Comparison of ENCODE assay signal across 8 mouse cellular contexts in genomic region chr10:7680731-7681301, GRCm38 (mm10). TPM values are rescaled to one million over a fixed set of nuclear protein-coding genes. Genes with fewer than 3 reads are reported as not detected.
DNase-seq lines count a peak whose midpoint lies in the region; ATAC-seq and TF ChIP-seq lines count a peak whose summit lies in the region.

Gene Pcmt1, minus strand, starts transcription at chr10:7681136.
Gene Lats1, plus strand, starts transcription at chr10:7681214.

- under 1% methylated on average over 48 of the region's 65 CpGs for WGBS in lung, embryonic 14.5 days

- TF ChIP-seq RAD21 in MEL (IDR thresholded peaks at IDR 0.05; ENCODE audit: low read depth, low read length): no peak

- H3K79me2 ChIP-seq in MEL (ENCODE audit: control insufficient read depth, insufficient read depth, low read length, poor library complexity): peaks cover 72% of the 10 kb centered on the region

- peaks cover 16 to 45% of the 10 kb centered on the region in 2 experiments for H3K36me3 ChIP-seq in MEL (ENCODE audit: control insufficient read depth in 1 of 2, insufficient read depth in 2 of 2, low read length in 2 of 2)
- H3K36me3 ChIP-seq in lung, embryonic 14.5 days (ENCODE audit: insufficient read depth): peaks cover 45% of the 10 kb centered on the region

- peaks cover 6 to 17% of the 10 kb centered on the region in 2 experiments for H3K4me1 ChIP-seq in MEL (ENCODE audit: control insufficient read depth in 1 of 2, insufficient read depth in 2 of 2, low read length in 2 of 2)
- H3K4me1 ChIP-seq in lung, embryonic 14.5 days (ENCODE audit: insufficient read depth): peaks cover 13% of the 10 kb centered on the region

- DNase-seq in MEL (ENCODE audit: low read depth, low spot score): peak; percentile 80
- peak; percentile 84 for DNase-seq in cerebellum, adult 8-10 months
- peak; percentile 60 for DNase-seq in forelimb bud, embryonic 11.5 days (ENCODE audit: low read depth, low spot score)
- peak; percentile 92 for DNase-seq in heart, postnatal 4 days
- peak; percentile 75 to 79 for DNase-seq in layer of hippocampus, adult 8-10 months (ENCODE audit: low spot score in 2 of 2)
- peak; percentile 92 for DNase-seq in lung, embryonic 14.5 days
- DNase-seq in testis, postnatal 14 days (ENCODE audit: low spot score): peak; percentile 90

- TF ChIP-seq EP300 in MEL (IDR thresholded peaks at IDR 0.05; ENCODE audit: low read depth in 1 of 2, low read length in 2 of 2): no peak

- no peak for TF ChIP-seq CTCF in MEL (IDR thresholded peaks at IDR 0.05 in 2 of 3, conservative IDR thresholded peaks at IDR 0.05 in 1 of 3; ENCODE audit: control insufficient read depth in 1 of 3, insufficient read depth in 1 of 3, low read depth in 2 of 3, low read length in 3 of 3, poor library complexity in 1 of 3, severe bottlenecking in 1 of 3)
- TF ChIP-seq CTCF in lung, embryonic 14.5 days (IDR thresholded peaks at IDR 0.05; ENCODE audit: low read depth): no peak

- H3K27ac ChIP-seq in MEL (ENCODE audit: control insufficient read depth, low read depth, low read length): peak within 1 kb of the TSS; percentile 87
- peak within 1 kb of the TSS; percentile 97 for H3K27ac ChIP-seq in lung, embryonic 14.5 days (ENCODE audit: low read depth)

- peak within 1 kb of the TSS; percentile 98 for H3K9ac ChIP-seq in MEL (ENCODE audit: control insufficient read depth, low read depth, low read length, poor library complexity, severe bottlenecking)
- H3K9ac ChIP-seq in lung, embryonic 14.5 days: peak within 1 kb of the TSS; percentile 99

- TF ChIP-seq POLR2A in MEL (IDR thresholded peaks at IDR 0.05; ENCODE audit: control insufficient read depth in 1 of 2, insufficient read depth in 1 of 2, low read depth in 1 of 2, low read length in 2 of 2, poor library complexity in 1 of 2): peak; percentile 90 to 96

- ATAC-seq in lung, embryonic 14.5 days (ENCODE audit: insufficient read depth): peak; percentile 87
- ATAC-seq in neutrophil, adult 5-6 weeks (ENCODE audit: extremely low read depth, insufficient number of reproducible peaks, low FRiP score, poor library complexity, severe bottlenecking): peak; percentile 70

- no peaks in the 10 kb centered on the region for H3K9me3 ChIP-seq in MEL (replicated peaks; ENCODE audit: insufficient read depth, low read length)
- H3K9me3 ChIP-seq in lung, embryonic 14.5 days (ENCODE audit: low read depth, low read length): no peaks in the 10 kb centered on the region

- H3K4me3 ChIP-seq in MEL (ENCODE audit: control insufficient read depth in 1 of 2, insufficient read depth in 1 of 2, low read depth in 2 of 2, low read length in 2 of 2): peak within 1 kb of the TSS; percentile 98 to 100
- peak within 1 kb of the TSS; percentile 94 for H3K4me3 ChIP-seq in lung, embryonic 14.5 days (ENCODE audit: low read depth, low read length)

- H3K4me2 ChIP-seq in lung, embryonic 14.5 days: peak within 1 kb of the TSS; percentile 81

- no peaks in the 10 kb centered on the region for H3K27me3 ChIP-seq in MEL (ENCODE audit: control insufficient read depth in 1 of 2, insufficient read depth in 2 of 2, low read length in 2 of 2)
- no peaks in the 10 kb centered on the region for H3K27me3 ChIP-seq in lung, embryonic 14.5 days (ENCODE audit: insufficient read depth, low read length)

TF ChIP-seq in MEL, 35 proteins besides CTCF, POLR2A, EP300 and RAD21:
- TF ChIP-seq MAZ (IDR thresholded peaks at IDR 0.05; ENCODE audit: low read depth, low read length) (0 out of 2 replicates have a peak, but pooled peaks have one; percentile 37), GATA1 (IDR thresholded peaks at IDR 0.05; ENCODE audit: low read depth, low read length) (no peak), MEF2A (IDR thresholded peaks at IDR 0.05; ENCODE audit: extremely low read depth, insufficient replicate concordance, low read depth, low read length, poor library complexity, severe bottlenecking) (no peak), ZNF384 (IDR thresholded peaks at IDR 0.05; ENCODE audit: low read depth, low read length) (no peak), KAT2A (conservative IDR thresholded peaks at IDR 0.05; ENCODE audit: low read depth, low read length) (peak; percentile 62; the same call in 1 of the 2 replicates), USF2 (IDR thresholded peaks at IDR 0.05; ENCODE audit: borderline replicate concordance in 1 of 2, insufficient read depth in 1 of 2, low read depth in 1 of 2, low read length in 2 of 2) (no peak), JUND (IDR thresholded peaks at IDR 0.05; ENCODE audit: low read depth, low read length) (no peak), BHLHE40 (IDR thresholded peaks at IDR 0.05; ENCODE audit: borderline replicate concordance, low read depth, low read length) (no peak), E2F4 (IDR thresholded peaks at IDR 0.05; ENCODE audit: borderline replicate concordance, low read depth, low read length) (no peak), POLR2AphosphoS2 (IDR thresholded peaks at IDR 0.05; ENCODE audit: low read length) (peak; percentile 87), HCFC1 (IDR thresholded peaks at IDR 0.05; ENCODE audit: low read depth, low read length) (peak; percentile 85), ZC3H11A (IDR thresholded peaks at IDR 0.05; ENCODE audit: low read depth, low read length) (no peak), UBTF (IDR thresholded peaks at IDR 0.05; ENCODE audit: borderline replicate concordance, insufficient read depth, low read depth, low read length) (no peak), MAX (IDR thresholded peaks at IDR 0.05; ENCODE audit: low read length) (peak; percentile 61), RCOR1 (IDR thresholded peaks at IDR 0.05; ENCODE audit: low read depth, low read length) (no peak), ZKSCAN1 (IDR thresholded peaks at IDR 0.05; ENCODE audit: low read depth, low read length) (no peak), NRF1 (IDR thresholded peaks at IDR 0.05; ENCODE audit: insufficient read depth, low read depth, low read length, poor library complexity, severe bottlenecking) (0 out of 2 replicates have a peak, but pooled peaks have one; percentile 14), MYC (IDR thresholded peaks at IDR 0.05; ENCODE audit: low read depth, low read length) (peak; percentile 38; the same call in 1 of the 2 replicates), MAFK (IDR thresholded peaks at IDR 0.05; ENCODE audit: borderline replicate concordance, low read depth, low read length) (no peak), CHD1 (IDR thresholded peaks at IDR 0.05; ENCODE audit: low read depth, low read length) (no peak), TAL1 (IDR thresholded peaks at IDR 0.05; ENCODE audit: low read length) (no peak), TBP (IDR thresholded peaks at IDR 0.05; ENCODE audit: low read depth, low read length) (peak; percentile 29; the same call in 1 of the 2 replicates), CHD2 (IDR thresholded peaks at IDR 0.05; ENCODE audit: low read length) (no peak), POLR2AphosphoS5 (IDR thresholded peaks at IDR 0.05; ENCODE audit: borderline replicate concordance, low read depth, low read length) (no peak), SMC3 (IDR thresholded peaks at IDR 0.05; ENCODE audit: low read depth, low read length) (no peak), MXI1 (IDR thresholded peaks at IDR 0.05; ENCODE audit: low read depth, low read length) (peak; percentile 65), ZMIZ1 (IDR thresholded peaks at IDR 0.05; ENCODE audit: low read depth, low read length) (peak; percentile 82), MYB (IDR thresholded peaks at IDR 0.05; ENCODE audit: low read depth, low read length) (no peak), USF1 (IDR thresholded peaks at IDR 0.05; ENCODE audit: low read depth, low read length) (no peak), SIN3A (IDR thresholded peaks at IDR 0.05; ENCODE audit: low read length) (peak; percentile 54; the same call in 1 of the 2 replicates), ELF1 (IDR thresholded peaks at IDR 0.05; ENCODE audit: low read depth, low read length) (peak; percentile 52; the same call in 1 of the 2 replicates), TCF12 (IDR thresholded peaks at IDR 0.05; ENCODE audit: low read depth, low read length) (peak; percentile 70), GABPA (IDR thresholded peaks at IDR 0.05; ENCODE audit: low read depth, low read length) (no peak), ETS1 (IDR thresholded peaks at IDR 0.05; ENCODE audit: low read depth, low read length) (peak; percentile 27; the same call in 1 of the 2 replicates), NELFE (IDR thresholded peaks at IDR 0.05; ENCODE audit: low read depth, low read length) (peak; percentile 95)

RNA-seq across cellular contexts. Expression of gene Pcmt1, which starts in this region (rescaled TPM):
- 121 and 123 TPM in 2 replicates for total RNA-seq in MEL (2012; rRNA removed)
- polyA plus RNA-seq in MEL (2012; ENCODE audit: insufficient read depth in 1 of 2, insufficient read length in 2 of 2, low read depth in 1 of 2, low replicate concordance in 2 of 2, missing spikeins in 1 of 2): 10 to 100 TPM in 1 of 2 experiments, not detected in 1; 90.7 TPM
- 100 to 1,000 TPM; 106 to 110 TPM for total RNA-seq in heart, postnatal 4 days (2021)
- total RNA-seq in layer of hippocampus, adult 8-10 months (2022): 100 to 1,000 TPM; 157 to 165 (median 159) TPM
- 114 and 118 TPM in 2 replicates for polyA plus RNA-seq in lung, embryonic 14.5 days (2014; fragmentation: Nextera tagmentation; extraction: Ambion mirVana)
- total RNA-seq in neutrophil, adult 5-6 weeks (2017): 57.1 and 65.1 TPM in 2 replicates

RNA-seq across cellular contexts. Expression of gene Lats1, which starts in this region (rescaled TPM):
- total RNA-seq in MEL (2012; rRNA removed): 11.1 and 12.0 TPM in 2 replicates
- polyA plus RNA-seq in MEL (2012; ENCODE audit: insufficient read depth in 1 of 2, insufficient read length in 2 of 2, low read depth in 1 of 2, low replicate concordance in 2 of 2, missing spikeins in 1 of 2): 10 to 100 TPM; 17.8 to 73.4 TPM
- 10 to 100 TPM; 22.1 to 24.2 TPM for total RNA-seq in heart, postnatal 4 days (2021)
- total RNA-seq in layer of hippocampus, adult 8-10 months (2022): 10 to 100 TPM; 32.2 to 37.3 (median 35.2) TPM
- 13.1 and 14.2 TPM in 2 replicates for polyA plus RNA-seq in lung, embryonic 14.5 days (2014; fragmentation: Nextera tagmentation; extraction: Ambion mirVana)
- 21.9 and 24.8 TPM in 2 replicates for total RNA-seq in neutrophil, adult 5-6 weeks (2017)

Comparison
In these comparisons a context has a peak if more than half of its experiments do, and no peak if none do; other contexts are left out.
1. Peak in every context shown above with its lines: DNase-seq, ATAC-seq, H3K4me3 ChIP-seq and H3K27ac ChIP-seq.